Mouse (Mus musculus) liver, embryonic 14.5 days (tissue): ENCODE data around the gene Dtl.

Experiments
- CTCF ChIP-seq: IDR thresholded peaks from 2 replicates; pipeline ENCODE4 v1.5.1; 2016; ENCODE audit warnings: antibody characterized with exemption, low read depth, control low read depth
- EP300 ChIP-seq: IDR thresholded peaks from 2 replicates; pipeline ENCODE4 v1.6.1; 2016; ENCODE audit warnings: antibody characterized with exemption, low read depth

- TF ChIP-seq CTCF (no peak), EP300 (no peak)
These were observed 24.6 kb downstream of the Dtl start for GRCm38 (mm10) chr1:191550786-191551185.
